Comparison of ENCODE assay signal across 8 mouse cellular contexts in genomic region chr19:45813263-45813662, GRCm38 (mm10). TPM values are rescaled to one million over a fixed set of nuclear protein-coding genes. Genes with fewer than 3 reads are reported as not detected.
A peak's percentile ranks its signal among the peaks of the same experiment; 100 is the strongest.
DNase-seq lines count a peak whose midpoint lies in the region; ATAC-seq and TF ChIP-seq lines count a peak whose summit lies in the region.

No protein-coding gene starts in this region.

- H3K4me1 ChIP-seq in E14TG2a.4 (replicated peaks; ENCODE audit: low read depth, low read length), result peaks cover 78% of the 10 kb centered on the region

- H3K9me3 ChIP-seq in E14TG2a.4 (ENCODE audit: low read length), result no peaks in the 10 kb centered on the region

- peak; percentile 81 for TF ChIP-seq CTCF in E14TG2a.4 (conservative IDR thresholded peaks at IDR 0.05; ENCODE audit: low read length)

- intact Hi-C loops in heart, postnatal 10 days (cut with DNase I), result loop anchor here (2.0 kb wide), 3 partner anchors 18 to 202 kb away; no protein-coding TSS in a partner anchor

- peak; percentile 58 for DNase-seq in adrenal gland, adult 8-10 months
- DNase-seq in embryo, embryonic 11.5 days (ENCODE audit: low read depth, low spot score), result peak; percentile 66
- DNase-seq in heart, postnatal 10 days, result peak; percentile 86 to 92
- DNase-seq in layer of hippocampus, postnatal 10 days (ENCODE audit: low spot score in 2 of 2), result peak; percentile 96 to 97
- DNase-seq in right cerebral cortex, adult 18-20 months, result peak; percentile 86
- DNase-seq in urinary bladder, adult 2 months (ENCODE audit: low spot score), result peak; percentile 73

- H3K27me3 ChIP-seq in E14TG2a.4 (ENCODE audit: insufficient read depth, low read length), result peaks cover 6% of the 10 kb centered on the region; the same call in 1 of the 2 replicates

- H3K4me3 ChIP-seq in E14TG2a.4 (replicated peaks; ENCODE audit: low read length), result peak overlapping the region; percentile 32; the same call in 1 of the 2 replicates

- peak; percentile 71 for ATAC-seq in megakaryocyte, adult 5-6 weeks (ENCODE audit: poor library complexity, severe bottlenecking)

- no peaks in the 10 kb centered on the region for H3K36me3 ChIP-seq in E14TG2a.4 (ENCODE audit: insufficient read depth, low read length)

RNA-seq across cellular contexts. Expression of gene Kcnip2, which starts 2.6 kb away (rescaled TPM):
- 1 to 10 TPM in 1 of 4 experiments, under 1 TPM in 3; 0.45 to 2.0 (median 0.61) TPM for total RNA-seq in adrenal gland, adult 8-10 months (2022)
- 100 to 1,000 TPM; 121 to 139 TPM for total RNA-seq in heart, postnatal 10 days (2021)
- 100 to 1,000 TPM; 133 to 134 TPM for total RNA-seq in layer of hippocampus, postnatal 10 days (2021)
- 0.09 and 0.16 TPM in 2 replicates for total RNA-seq in megakaryocyte, adult 5-6 weeks (2015)
- not detected in 2 replicates for total RNA-seq in megakaryocyte, adult 5-6 weeks (2017)
- polyA plus RNA-seq in urinary bladder, adult 2 months (2012; rRNA removed), result 0.40 and 0.55 TPM in 2 replicates

RNA-seq across cellular contexts. Expression of gene Mgea5, which starts 29.6 kb away (rescaled TPM):
- total RNA-seq in adrenal gland, adult 8-10 months (2022), result 10 to 100 TPM; 67.3 to 95.3 (median 84.0) TPM
- total RNA-seq in heart, postnatal 10 days (2021), result 10 to 100 TPM; 73.6 to 77.1 TPM
- 100 to 1,000 TPM; 134 to 157 TPM for total RNA-seq in layer of hippocampus, postnatal 10 days (2021)
- total RNA-seq in megakaryocyte, adult 5-6 weeks (2015), result 91.8 and 94.7 TPM in 2 replicates
- total RNA-seq in megakaryocyte, adult 5-6 weeks (2017), result 157 and 170 TPM in 2 replicates
- 74.9 and 76.7 TPM in 2 replicates for polyA plus RNA-seq in urinary bladder, adult 2 months (2012; rRNA removed)

Comparison
In these comparisons a context has a peak if more than half of its experiments do, and no peak if none do; other contexts are left out.
1. Peak in every context shown above with its lines: DNase-seq, ATAC-seq and H3K4me3 ChIP-seq.
2. RNA of gene Kcnip2, which starts 2.6 kb away (total RNA-seq): 121 to 139 TPM in heart, postnatal 10 days and 133 to 134 TPM in layer of hippocampus, postnatal 10 days; 0.45 to 2.0 TPM in adrenal gland, adult 8-10 months and 0.09 to 0.16 TPM in megakaryocyte, adult 5-6 weeks; every median in the first group is over 10 times any median in the second.